Mouse (Mus musculus): ENCODE data around the gene Scamp4.

GRCm38 (mm10) chr10:80621940-80622660 is 19.4 kb downstream of the Scamp4 start:
- no peak for TF ChIP-seq CTCF (conservative IDR thresholded peaks at IDR 0.05; ENCODE audit: insufficient read depth, insufficient read length, low read depth, low read length)
- TF ChIP-seq POLR2A (IDR thresholded peaks at IDR 0.05; ENCODE audit: low read depth, low read length) = peak; percentile 81
